Mouse (Mus musculus): ENCODE results near the gene Fyb.

GRCm38 (mm10) chr15:6525386-6525785 lies 2.7 kb downstream of the Fyb start:
- no peak for TF ChIP-seq CHD2 (IDR thresholded peaks at IDR 0.05; ENCODE audit: low read depth, low read length)
- TF ChIP-seq HCFC1 (IDR thresholded peaks at IDR 0.05; ENCODE audit: borderline replicate concordance, insufficient read depth, low read length), result no peak
- no peak for TF ChIP-seq ZC3H11A (IDR thresholded peaks at IDR 0.05; ENCODE audit: borderline replicate concordance, low read depth, low read length)
